Mouse (Mus musculus) neutrophil, adult 5-6 weeks (primary cell): ENCODE measurements around the gene Max. TPM values are rescaled to one million over a fixed set of nuclear protein-coding genes. Genes with fewer than 3 reads are reported as not detected.

Source experiments
- ATAC-seq: fragments of 151-379, 151-347 bp; 2 replicates; pipeline ENCODE4 v1.8.0; 2017; ENCODE audit warnings: mild to moderate bottlenecking, moderate TSS enrichment; ENCODE audit not compliant: insufficient number of reproducible peaks, poor library complexity, low FRiP score, severe bottlenecking; ENCODE audit errors: extremely low read depth
- total RNA-seq: library from RNA; stranded (forward); fragments of 200-1000 nt; gene quantifications from 2 replicates; pipeline ENCODE4 v1.2.3, GENCODE M21; 2017

The Max gene
- total RNA-seq, 1 experiment from 2014 or later: 238 TPM

- ATAC-seq: no peak
These were observed 35.0 kb downstream of the Max start for GRCm38 (mm10) chr12:76927012-76927411.

GRCm38 (mm10) chr12:76926338-76926945 lies 35.6 kb downstream of the Max start:
- ATAC-seq: no peak

- no peak for ATAC-seq
These were observed 36.9 kb downstream of the Max start for GRCm38 (mm10) chr12:76924904-76925604.

GRCm38 (mm10) chr12:76923118-76923517 lies 38.9 kb downstream of the Max start:
- ATAC-seq: no peak

- no peak for ATAC-seq
These were observed 41.0 kb downstream of the Max start for GRCm38 (mm10) chr12:76920990-76921389.

GRCm38 (mm10) chr12:76920398-76920797 lies 41.6 kb downstream of the Max start:
- ATAC-seq: no peak

- ATAC-seq: no peak
These were observed 43.1 kb downstream of the Max start for GRCm38 (mm10) chr12:76918855-76919254.

GRCm38 (mm10) chr12:76918113-76918512 lies 43.9 kb downstream of the Max start:
- no peak for ATAC-seq

GRCm38 (mm10) chr12:76916163-76916562 lies 45.8 kb downstream of the Max start:
- no peak for ATAC-seq

GRCm38 (mm10) chr12:76912193-76912592 lies 49.8 kb downstream of the Max start:
- no peak for ATAC-seq

- no peak for ATAC-seq
These were observed 50.8 kb downstream of the Max start for GRCm38 (mm10) chr12:76911171-76911726.

GRCm38 (mm10) chr12:76910258-76910940 lies 51.6 kb downstream of the Max start:
- no peak for ATAC-seq

GRCm38 (mm10) chr12:76909218-76909617 lies 52.8 kb downstream of the Max start:
- ATAC-seq: no peak

- no peak for ATAC-seq
These were observed 55.7 kb downstream of the Max start for GRCm38 (mm10) chr12:76906278-76906677.

GRCm38 (mm10) chr12:76901508-76902294 lies 60.3 kb downstream of the Max start:
- ATAC-seq: no peak

- ATAC-seq: no peak
These were observed 62.6 kb downstream of the Max start for GRCm38 (mm10) chr12:76899261-76899975.

GRCm38 (mm10) chr12:76898141-76898540 lies 63.9 kb downstream of the Max start:
- ATAC-seq: no peak

GRCm38 (mm10) chr12:76897006-76897405 lies 65.0 kb downstream of the Max start:
- no peak for ATAC-seq

GRCm38 (mm10) chr12:76896566-76896965 lies 65.4 kb downstream of the Max start:
- no peak for ATAC-seq
